Mouse (Mus musculus) megakaryocyte, embryonic 14.5 days (primary cell): ENCODE measurements around the gene Endou.

Experiments used
- FLI1 ChIP-seq: IDR thresholded peaks from 2 replicates; pipeline ENCODE4 v1.6.1; 2012; ENCODE audit warnings: low read length, inconsistent platforms, mixed read lengths
- GATA1 ChIP-seq: IDR thresholded peaks from 3 replicates; pipeline ENCODE4 v1.6.1; 2012; ENCODE audit warnings: mixed read lengths, low read length, inconsistent platforms, borderline replicate concordance

DNA sequence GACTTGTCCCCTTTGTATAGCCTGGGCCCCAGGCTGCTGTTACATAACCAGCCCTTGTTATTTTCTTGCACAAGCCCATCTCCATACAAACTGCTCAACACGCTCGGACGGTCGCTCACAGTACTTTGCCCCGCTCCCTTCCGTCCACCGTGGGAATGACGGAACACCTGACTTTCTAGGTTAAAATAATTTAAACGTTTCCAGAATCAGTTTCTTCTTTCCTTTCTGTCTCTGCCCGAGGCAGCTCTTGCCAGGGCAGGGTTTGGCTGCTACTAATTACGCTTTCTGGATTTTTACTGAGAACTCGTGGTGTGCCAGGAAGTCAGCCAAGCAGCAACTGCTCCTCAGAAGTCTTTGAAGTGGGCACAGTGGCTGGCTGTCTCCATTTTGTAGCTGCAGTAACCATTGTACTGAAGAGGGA lies 49.5 kb upstream of the Endou start:
- TF ChIP-seq GATA1 = no peak
- no peak for TF ChIP-seq FLI1
